Mouse (Mus musculus): ENCODE measurements at regions not wholly inside any gene's neighbourhood (a gene's known extent, or its start where the extent isn't known, plus 50 kb on each side); places are given as distances from the start of the nearest gene placed in this dataset.
A peak's percentile ranks its signal among the peaks of the same experiment; 100 is the strongest.

DNA sequence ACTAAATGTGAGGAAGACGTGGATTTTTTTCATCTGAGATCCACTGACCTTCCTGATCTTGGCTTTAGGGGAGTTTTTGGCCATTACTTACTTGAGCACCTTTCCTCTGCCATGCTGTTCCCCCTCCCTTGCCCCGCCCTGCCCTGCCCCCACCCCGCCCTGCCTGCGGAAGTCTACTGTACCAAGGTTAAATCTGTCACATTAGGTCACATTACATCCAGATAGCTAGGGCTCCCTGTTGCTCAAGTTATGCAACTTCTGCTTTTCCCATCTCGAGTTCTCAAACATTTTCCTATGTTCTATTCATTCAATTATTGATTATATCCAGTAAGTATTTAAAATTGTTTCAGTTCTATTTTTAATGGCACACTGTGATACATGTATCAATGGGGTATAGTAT lies 144.7 kb upstream of the Cnot2 start:
- no peak for DNase-seq

DNA sequence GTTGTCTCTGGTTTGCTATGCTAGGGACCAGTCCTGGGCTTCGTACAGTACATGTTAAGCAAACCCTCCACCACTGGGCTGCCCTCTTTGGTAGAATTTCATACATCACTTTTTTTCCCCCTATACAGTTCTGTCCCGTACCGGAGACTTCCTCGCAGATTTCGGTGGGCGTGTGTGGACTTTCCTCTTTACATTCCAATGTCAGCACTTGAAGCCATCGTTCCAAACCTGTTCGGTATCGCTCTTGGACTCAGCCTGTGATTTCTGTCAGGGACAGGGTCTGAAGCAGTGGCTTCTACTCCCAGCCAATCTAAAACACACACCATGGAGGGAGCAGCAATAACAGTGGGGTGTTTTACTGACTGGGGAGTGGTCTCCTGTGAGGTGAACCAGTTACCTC lies 140.7 kb upstream of the Cnot2 start:
- no peak for DNase-seq

DNA sequence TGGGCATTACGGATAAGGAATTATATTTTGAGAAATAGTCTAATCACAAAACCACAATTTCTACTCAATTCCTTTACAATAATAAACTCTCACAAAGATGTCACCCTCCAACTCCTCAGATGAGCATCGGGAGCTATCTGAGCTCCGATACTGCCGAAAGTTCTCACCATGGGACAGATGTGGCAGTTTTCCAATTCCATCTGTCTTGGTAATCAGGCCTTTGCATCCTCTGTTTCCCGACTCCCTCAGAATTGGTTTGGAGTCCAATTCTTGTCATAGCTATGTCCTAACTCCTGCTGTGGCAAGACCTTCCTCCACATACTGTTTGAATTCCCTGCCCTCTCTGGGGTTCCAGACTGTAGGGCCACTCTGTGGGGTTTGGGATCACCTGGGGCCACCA lies 138.3 kb upstream of the Cnot2 start:
- DNase-seq = no peak

DNA sequence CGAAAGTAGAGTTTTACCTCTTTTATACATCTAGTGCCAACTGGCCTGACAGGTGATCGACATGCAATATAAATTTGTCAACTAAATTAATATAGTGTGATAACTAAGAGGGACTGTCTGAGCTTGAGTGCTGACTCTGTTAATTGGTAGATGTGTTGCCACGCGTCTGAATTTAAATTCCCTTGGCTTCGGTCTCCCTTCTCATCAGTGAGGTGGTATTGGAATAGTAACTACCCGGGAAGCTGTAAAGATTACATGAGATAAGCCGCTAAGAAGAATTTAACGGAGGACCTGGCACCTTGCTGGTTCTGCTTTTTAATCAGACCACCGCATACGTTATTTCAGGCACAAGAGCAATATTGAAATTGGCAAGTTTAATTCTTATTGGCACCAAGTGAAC lies 136.7 kb upstream of the Cnot2 start:
- no peak for DNase-seq

DNA sequence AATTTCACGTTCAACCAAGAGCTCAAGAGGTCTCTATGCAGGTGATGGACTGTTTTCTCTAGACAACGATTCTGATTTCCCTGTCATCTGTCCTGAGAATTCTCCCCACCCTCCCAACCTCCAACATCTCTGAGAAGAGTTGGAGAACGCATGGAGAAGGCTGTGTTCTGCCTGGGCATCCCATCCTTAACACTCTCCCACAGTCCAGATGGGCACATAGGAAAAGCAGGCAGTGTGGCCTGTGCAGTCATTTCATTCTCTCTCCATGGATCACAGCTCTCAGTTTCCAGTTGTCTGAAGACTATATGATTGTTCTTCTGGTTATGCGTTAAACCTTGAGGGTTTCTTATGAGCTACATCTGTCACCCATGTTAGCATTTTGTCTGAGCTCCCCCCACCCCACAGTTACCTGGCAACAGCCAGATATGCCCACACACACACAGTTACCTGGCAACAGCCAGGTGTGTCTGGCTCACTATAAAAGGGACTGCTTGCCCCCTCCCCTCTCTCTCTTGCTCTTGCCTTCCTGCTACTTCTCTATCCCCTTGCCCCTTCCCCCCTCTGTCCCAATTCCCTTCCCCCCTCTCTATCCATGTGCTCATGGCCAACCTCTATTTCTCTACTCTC lies 135.8 kb upstream of the Cnot2 start:
- no peak for DNase-seq

DNA sequence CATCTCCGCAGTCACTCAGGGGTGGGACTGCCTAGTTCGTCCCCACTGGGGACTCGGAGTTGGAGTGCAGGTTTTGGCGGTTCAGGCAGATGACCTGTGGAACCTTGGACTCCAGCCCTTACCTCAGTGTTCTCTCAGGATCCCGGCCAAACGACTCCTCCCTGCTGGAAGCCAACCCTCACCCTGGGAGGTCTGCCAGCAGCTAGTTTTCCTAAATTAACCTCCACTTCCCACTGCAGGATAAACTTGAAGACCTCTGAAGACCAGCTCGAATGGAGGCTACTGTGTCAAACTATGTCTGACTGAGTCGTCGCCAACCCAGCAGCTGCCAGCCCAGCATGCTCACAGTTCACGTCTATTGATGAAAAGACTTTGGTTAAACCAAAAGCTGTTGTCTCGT lies 132.1 kb upstream of the Cnot2 start:
- DNase-seq = no peak

DNA sequence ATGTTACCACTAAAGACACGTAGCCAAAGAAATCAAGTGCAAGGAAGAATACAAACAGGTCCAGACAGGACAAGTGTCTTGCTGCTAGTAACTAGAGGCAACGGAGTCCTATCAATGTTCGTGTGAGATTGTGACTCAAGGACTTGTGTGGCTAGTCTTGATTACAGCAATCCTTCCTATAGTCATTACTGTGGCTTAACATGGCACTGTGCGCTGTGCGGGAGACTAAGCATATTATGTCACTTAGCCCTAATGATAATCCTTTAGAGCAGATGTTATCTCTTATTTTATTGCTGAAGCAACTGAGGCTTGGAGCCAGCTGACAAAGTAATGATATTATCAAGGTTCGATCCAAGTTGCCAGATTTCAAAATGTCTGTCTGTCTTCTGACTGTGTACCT lies 125.7 kb upstream of the Cnot2 start:
- DNase-seq = no peak

DNA sequence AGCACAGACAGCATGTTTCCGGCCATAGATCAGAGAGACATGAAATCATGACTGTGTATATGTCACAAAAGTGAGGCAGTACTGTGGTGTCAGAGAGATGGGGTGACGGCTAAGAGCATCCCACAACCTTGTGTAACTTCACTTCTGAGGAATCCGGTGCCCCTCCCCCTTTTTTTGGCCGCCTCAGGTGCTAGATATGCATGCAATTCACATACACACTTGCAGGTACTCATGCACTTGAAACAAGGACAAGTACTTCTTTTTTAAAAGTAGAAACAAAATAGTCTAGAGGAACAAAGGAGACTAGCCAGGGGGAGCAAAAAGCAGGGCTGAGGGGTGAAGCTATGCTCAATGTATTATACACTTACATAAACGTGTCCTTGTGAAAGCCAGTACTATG lies 120.0 kb upstream of the Cnot2 start:
- DNase-seq = no peak

DNA sequence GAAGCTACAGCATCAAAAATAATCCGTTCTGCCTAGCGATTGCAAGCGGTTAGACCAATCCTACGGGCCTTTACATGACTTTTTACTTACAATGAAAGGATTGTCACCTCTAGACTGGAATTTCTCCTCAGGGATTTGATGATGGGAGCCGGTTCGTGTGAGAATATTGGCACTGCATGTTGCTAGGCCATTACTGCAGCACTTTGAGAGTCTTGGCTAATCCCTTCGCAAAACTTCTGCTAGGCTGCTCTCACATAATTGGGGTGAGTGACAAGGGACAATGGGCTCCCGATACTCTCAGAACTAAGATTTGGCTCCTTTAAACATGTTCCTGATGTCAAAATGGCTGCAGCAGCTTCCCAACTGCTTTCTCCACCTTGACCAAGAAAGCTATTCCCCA lies 118.4 kb upstream of the Cnot2 start:
- DNase-seq = no peak

DNA sequence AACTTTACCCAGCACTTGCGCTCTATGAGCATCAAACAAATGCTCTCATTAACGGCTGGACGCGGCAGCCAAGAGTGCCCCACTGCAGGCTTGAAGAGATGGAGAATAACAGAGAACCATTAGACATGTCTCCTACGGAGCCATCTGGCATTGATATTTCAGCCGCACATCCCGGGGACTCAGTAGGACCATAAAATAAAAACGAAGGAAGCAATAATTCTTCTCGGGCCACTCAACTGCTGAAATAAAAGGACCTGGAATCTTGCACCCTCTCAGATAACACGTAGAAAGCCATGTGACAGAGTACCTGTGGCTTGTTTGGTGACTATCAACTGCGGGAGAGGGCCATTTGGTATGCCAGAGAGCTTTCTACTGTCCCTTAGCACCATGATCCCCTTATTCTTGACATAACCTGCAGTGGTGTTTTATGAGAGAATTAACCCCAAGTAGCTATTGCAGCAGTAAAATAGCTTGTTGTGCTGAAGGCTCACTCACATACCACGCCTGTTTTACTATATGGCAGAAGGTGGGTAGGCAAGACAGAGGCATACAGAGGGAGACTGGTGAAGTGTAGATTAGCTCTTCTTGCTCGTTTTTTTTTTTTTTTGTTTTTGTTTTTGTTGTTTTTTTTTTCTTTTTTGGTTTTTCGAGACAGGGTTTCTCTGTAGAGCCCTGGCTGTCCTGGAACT lies 116.5 kb upstream of the Cnot2 start:
- no peak for DNase-seq

DNA sequence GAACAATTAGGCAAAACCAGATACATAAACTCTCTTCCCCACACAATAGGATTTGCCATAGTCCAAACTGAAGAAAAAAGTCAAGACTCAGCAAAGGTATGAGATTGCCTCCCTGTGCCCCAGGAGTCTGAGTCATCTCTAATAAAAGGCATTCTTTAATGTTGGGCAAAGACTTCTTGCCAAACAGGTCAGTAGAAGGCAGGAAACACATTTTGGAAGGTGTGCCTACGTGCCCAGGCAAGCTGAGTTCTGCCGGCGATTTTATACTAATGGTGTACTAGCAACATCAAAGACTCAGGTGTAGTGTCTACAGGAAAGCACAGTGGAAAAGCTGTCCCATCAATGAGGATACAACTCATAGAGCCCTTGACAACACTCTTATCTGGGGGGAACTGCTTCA lies 112.5 kb upstream of the Cnot2 start:
- DNase-seq = no peak

DNA sequence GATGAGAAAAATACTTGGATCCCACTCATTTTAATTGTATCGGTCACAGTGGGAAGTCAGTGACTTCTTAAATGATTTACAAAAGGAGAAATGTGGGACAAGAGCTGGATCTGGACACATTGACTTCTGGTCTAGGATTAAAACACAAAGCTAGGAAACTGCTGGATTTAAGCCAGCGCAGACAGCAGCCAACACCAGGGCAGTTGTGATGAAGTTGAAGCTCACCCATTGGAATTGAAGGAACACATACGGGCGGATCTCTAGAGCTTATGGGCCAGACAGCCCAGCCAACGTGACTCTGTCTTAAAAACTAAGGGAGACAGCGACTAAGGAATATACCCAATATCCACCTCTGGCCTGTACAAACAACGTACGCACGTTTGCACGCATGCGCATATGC lies 105.4 kb upstream of the Cnot2 start:
- DNase-seq = no peak

DNA sequence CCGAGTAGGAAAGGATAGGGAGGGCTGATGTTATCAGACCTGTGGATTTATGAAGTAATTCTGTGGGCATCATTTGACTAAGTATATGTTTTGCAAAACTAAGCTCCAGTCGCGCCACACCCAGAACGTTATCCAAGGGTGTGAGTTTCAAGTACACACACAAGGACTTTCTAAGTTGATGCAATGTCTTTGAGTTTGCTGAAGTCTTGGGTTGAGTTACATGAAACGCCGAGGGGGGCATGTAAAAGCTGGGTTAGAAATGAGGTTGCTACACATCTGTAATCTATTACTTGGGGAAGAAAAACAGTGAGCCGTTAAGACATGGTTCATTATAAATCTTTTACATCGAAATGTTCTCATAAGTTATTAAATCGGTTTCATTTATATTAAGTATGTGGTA lies 102.1 kb upstream of the Cnot2 start:
- no peak for DNase-seq

DNA sequence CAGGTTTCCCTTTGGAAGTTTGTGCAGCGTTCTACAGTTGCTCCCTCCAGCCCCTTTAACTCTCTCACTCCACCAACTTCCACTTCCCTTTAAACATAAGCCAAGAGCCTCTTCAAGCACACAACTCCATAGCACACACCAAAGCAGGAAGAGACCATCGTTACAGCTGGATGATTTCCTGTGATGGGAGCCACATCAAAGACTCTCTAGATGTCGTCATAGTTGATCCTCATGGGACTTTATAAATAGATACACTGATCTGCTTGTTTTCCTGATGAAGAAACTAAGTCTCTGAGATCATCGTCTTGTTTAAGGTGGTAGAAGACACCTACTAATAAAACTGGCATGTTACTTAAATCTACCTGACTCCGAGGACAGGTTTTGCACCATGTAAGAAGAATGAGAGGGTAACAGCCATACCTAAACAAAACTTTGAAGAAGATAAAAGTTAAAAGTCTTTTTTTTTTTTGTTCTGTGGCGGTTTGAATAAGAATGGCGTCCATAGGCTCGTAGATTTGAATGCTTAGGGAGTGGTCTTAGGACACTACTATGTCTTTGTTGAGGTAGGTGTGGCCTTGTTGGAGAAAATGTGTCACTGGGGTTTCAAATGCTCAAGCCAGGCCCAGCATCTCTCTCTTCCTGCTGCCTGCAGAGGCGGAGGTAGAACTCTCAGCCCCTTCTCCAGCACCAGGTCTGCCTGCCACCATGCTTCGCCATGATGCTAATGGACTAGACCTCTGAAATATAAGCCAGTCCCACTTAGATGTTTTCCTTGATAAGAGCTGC lies 97.8 kb upstream of the Cnot2 start:
- DNase-seq = no peak

DNA sequence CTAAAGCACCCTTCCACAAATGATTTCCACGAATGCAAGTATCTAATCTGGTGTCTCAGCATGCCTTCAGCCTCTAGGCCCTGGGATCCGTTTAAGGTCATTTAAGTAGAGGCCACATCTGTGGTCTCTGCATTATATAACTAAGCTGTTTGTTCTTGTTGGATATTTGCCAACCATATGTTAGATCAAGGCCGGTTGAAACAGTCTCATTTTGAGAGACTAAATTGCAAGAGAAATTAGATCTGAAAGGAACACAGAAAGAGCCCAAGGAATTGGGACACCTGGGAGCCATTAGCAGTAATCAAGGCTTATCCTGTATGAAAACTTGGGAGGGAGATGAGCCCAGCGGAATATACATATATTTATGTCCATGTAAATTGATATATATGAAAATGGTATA lies 96.6 kb upstream of the Cnot2 start:
- no peak for DNase-seq

DNA sequence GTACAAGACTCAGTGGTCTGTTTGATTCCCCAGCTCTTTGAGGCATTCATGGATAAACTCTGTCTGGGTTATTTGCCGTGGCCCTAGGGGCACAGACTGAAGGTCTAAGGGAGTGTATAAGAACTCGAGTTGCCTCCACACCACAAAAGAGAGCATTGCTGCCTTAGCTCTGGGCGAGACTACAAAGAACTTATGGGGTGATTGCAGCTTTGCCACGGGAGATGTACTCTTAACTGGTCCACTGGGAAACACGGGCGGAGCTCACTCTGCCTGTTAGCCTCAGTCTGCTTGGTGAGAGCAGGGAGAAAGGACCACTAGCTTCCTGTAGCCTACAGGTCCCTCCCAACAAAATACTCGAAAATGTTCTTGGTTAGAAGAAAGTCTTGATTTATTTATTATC lies 93.9 kb upstream of the Cnot2 start:
- DNase-seq = no peak

DNA sequence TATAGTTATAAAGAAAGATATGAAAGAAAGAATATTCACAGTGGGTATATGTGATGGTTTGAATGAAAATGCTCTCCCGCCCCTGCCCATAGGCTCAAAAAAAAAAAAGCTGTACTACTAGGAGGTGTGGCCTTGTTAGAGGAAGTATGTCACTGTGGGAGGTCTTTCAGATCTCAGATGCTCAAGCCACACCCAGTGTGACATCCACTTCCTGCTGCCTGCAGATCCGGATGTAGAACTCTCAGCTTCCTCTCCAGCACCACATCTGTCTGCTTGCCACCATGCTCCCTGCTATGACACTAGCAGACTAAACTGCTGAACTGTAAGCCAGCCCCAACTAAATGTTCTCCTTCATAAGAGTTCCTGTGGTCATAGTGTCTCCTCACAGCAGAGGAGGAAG lies 93.0 kb upstream of the Cnot2 start:
- no peak for DNase-seq

DNA sequence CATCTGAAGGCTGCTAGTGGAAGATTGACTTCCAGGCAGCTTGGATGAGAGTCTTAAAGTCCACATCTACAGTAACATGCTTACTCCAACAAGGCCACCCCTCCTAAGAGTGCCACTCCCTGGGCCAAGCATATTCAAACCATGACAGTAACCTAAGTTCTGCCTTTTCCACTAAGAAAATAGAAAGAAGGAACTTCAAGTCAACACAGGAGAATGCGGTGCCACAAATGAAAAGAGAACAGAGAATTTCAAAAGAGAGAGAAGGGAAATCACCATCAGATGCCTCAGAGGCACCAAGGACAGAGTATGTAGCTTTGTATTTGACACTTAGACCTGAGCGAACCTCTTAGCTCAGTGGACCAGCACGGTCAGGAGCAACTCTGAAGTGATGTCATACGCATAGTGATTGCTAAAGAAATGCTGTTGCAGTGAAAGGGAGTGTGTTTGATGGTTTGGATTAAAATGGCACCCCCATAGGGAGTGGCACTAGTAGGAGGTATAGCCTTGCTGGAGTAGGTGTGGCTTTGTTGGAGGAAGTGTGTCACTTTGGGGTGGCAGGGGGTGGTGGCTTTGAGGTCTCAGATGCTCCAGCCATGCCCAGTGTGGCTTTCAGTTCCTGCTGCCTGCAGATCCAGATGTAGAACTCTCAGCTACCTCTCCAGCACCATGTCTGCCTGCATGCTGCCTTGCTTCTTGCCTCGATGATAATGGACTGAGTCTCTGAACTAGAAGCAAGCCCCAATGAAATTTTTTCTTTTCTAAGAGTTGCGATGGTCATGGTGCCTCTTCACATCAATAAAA lies 77.1 kb upstream of the Cnot2 start:
- no peak for DNase-seq

DNA sequence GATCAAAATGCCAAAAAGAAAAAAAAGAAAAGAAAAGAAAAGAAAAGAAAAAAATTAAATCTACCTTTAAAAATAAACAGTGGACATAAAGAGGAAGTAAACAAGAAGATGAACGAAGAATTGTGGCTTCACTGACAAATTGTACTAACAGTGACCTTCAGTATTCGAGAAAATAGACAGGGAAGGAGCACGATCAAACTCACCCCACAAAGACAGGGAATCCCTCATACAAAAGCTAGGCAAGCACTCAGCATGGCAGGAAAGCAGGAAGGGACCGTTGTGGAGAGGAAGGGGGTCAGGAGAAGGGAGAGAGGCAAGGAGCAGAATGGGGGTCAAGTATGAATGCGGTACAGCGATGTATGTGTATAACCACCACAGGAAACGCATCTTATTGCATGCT lies 74.6 kb upstream of the Cnot2 start:
- DNase-seq = no peak

DNA sequence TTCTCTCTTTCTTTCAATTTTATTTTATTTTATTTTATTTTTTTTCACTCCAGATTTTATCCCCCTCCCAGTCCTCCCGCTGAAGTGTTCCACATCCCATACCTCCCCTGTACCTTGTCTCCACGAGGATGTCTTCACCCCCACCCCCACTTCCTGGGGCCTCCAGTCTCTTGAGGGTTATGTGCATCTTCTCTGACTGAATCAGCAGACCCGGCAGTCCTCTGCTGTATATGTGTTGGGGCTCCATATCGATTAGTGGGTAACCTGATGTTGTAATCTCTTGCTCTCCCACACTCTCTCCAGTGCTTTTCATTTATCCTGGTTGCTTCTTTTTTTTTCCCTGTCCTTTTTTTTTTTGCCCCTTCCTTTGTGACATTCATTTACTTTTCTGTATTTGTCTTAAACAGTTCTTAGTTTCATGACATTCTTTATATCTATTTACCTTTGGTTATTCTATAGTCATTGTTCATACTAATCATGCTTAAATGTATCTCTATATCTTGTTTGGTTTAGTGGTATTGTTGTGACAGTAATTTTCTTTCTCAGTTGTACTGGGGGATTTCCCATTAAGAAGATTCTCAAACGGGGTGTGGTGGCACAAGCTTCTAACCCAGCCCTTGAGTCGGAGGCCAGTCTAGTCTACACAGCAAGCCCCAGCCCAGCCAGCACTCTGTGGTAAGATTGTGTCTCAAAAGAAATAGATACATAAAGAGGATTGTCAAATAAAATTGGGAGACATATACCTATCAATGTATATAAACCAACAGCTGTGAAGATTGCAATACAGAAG lies 73.9 kb upstream of the Cnot2 start:
- DNase-seq = no peak

DNA sequence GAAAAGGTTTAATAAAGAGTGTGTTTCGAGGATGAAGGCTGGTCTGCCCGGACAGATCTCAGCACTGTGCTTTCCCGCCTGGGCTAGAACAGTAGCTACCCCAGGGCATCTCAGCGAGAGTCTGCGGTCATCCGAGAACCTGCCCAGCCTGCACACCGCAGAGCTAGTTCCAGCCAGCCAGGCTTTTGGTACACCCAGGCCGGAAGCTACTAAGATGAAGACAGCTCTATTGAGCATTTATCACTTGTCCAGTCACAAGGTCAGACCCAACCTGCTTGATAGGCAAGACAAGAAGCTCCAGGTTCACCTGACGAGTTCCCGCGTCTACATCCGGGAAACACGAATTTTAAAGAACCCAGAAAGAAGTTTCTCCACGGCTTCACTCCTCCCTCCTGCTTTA lies 72.8 kb upstream of the Cnot2 start:
- DNase-seq = no peak

DNA sequence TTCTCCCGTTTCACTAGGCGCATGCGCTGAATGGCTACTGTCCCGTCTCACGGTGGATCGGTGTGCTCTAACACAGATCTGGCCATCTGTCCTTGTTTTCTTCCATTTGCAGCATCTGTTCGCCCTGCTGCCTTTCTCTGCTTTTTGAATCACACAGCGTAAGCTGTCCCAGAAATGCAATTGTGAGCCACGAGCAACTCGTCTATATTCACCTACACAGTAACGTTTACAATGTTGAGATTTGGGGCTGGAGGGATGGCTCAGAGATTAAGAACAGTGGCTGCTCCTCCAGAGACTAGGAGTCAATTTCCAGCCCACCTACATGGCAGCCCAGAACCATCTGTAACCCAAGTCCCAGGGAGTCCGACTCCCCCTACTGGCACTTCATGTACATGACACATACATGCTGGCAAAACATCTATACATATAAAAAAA lies 72.2 kb upstream of the Cnot2 start:
- peak; percentile 76 for DNase-seq

DNA sequence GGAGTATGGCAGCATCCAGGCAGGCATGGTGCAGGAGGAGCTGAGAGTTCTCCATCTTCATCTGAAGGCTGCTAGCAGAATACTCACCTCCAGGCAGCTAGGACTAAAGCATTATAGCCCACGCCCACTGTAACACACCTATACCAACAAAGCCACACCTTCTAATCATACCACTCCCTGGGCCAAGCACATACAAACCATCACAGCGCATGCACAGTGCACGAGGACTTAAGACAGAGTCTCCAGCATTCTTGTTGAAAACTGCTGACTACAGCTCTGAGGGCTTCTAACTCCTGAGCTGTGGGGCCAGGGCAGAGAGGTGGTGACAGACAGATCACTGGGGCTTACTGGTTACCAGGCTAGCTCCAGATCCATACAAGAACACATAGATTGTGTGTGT lies 68.0 kb upstream of the Cnot2 start:
- no peak for DNase-seq
